Mouse (Mus musculus) erythroblast, adult 5-6 weeks (primary cell): ENCODE data around the gene Ndufs1. TPM values are rescaled to one million over a fixed set of nuclear protein-coding genes. Genes with fewer than 3 reads are reported as not detected.

Experiments
- ATAC-seq: replicated peaks from 2 replicates; pipeline ENCODE4 v1.8.0; 2016; ENCODE audit warnings: moderate number of reproducible peaks, mild to moderate bottlenecking, moderate TSS enrichment, inconsistent platforms; ENCODE audit not compliant: poor library complexity, low FRiP score, severe bottlenecking
- total RNA-seq, 2 experiments: library from RNA; stranded (forward) in 1 of 2; stranded (reverse) in 1 of 2; fragments of 150-400 nt in 1 of 2; fragments of 200-764, 138-1000 nt in 1 of 2; gene quantifications; 2 replicates each; pipeline versions ENCODE4 v1.2.3 to v1.2.4; 2015 to 2017; ENCODE audit warnings: low replicate concordance in 2 of 2

Ndufs1 gene
- total RNA-seq, 2 experiments from 2014 or later: 47.3 to 56.6 TPM

DNA sequence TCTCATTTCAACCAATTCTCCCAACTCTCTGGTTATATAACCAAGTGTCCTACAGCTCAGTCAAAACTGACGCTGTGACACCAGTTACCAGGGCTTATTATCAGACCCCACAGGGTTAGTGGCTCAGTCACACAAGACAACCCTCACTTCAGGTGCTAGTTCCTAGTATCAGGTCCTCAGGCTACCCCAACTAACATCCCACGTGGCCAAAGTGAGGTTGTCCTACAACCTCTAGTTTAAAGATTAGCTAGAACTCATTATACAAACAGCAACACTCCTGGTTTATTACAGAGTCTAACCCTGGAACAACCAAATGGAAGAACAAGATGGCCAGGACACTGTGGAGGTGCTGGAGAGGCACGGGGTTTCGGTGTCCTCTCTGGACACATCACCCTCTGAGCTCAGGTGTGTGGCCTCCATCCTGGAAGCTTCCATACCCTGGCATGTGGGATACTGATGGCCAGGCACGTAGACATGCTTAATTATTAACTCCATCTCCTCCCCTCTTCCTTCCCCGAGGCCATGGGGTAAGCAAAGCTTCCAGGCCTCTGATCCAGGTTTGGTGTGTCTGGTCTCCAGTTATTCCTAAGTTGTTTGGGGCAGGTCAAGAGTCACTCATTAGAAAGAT lies 52.7 kb downstream of the Ndufs1 start:
- ATAC-seq: no peak

DNA sequence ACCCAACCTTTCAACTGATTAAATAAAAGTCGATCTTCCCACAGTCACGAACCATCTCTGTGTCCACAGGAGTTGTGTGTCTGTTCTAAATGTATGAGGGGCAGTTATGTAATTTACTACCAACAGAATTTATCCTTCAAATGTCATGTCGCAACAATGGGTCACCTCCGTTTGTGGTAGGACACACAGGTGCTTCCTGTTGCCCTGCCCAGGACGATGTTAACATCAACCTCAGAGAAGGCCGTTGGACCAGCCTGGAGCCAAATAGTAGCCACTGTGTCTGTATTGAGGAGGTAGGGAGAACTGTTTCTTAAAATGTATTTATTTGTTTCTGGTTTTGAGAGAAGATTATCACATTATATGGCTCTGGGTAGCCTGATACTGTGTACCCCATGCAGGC lies 54.6 kb downstream of the Ndufs1 start:
- no peak for ATAC-seq

GRCm38 (mm10) chr1:63120382-63120781 lies 56.3 kb downstream of the Ndufs1 start:
- no peak for ATAC-seq

GRCm38 (mm10) chr1:63119675-63120074 lies 57.0 kb downstream of the Ndufs1 start:
- ATAC-seq: no peak

DNA sequence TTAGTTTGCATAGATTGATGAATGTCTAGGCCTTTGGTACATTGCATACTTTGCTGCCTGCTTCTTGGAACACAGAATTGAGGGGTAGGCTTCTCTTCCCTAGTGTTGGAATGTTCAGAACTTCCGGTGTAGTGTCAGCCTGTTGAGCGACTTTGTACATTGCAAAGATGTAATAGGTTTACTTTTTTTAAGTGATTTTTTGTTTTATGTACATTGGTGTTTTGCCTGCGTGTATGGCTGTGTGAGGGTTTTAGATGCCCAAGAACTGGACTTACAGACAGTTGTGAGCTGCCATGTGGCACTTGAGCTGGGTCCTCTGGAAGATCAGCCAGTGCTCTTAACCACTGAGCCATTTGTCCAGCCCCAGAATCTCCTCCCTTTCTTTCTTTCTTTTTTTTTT lies 61.1 kb downstream of the Ndufs1 start:
- no peak for ATAC-seq

DNA sequence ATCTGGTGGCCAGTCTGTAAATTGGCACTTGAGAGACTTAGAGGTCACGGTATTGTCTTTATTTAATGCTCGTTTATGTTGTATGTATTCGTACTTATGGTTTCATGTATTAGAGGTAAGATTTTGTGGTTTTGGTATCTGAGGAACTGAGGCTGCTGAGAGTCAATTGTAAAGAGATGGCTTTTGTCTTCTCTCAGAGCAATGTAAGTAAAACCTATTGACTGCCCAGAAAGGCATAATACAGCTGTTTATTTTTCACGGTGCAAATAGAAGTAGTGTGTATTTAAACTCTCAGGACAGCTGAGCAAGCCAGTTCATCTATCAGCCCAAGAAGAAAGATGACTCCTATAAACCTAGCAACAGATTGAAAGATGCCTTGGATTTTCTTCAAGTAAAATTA lies 61.5 kb downstream of the Ndufs1 start:
- ATAC-seq: no peak

DNA sequence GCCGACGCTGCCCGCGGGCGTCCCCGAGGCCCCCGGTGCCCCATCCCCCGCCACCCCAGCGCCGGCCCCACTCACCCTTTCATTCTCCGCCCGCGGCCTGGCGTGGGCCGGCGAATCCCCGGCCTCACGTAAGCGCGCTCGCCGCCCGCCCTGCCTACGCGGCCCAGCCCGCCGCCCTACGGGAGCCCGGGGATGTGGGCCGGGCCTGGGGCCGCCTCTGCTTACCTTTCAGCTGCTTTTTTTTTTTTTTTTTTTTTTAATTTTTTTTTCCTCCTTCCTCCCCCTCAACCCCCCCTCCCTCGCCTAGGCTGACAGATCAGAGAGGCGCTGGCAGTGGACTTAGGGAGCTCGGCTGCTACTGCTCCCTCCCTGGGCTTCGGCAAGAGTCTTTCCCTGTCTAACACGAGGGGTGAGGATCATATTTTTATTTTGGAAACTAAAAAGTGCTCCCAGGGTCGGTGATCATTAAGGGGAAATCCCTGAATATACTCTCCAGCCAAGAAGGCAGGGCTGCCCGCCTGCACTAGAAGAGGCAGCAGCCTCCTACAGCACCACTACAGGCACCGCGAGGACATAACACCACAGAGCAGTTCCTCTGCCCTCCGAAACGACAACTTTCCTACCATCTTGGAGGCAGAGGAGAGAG lies 62.4 kb downstream of the Ndufs1 start, which contains the start of gene Ino80d:
Ino80d (minus strand) TSS at position 532 of the 646 bp plus-strand sequence.
- peak; percentile 93 for ATAC-seq

GRCm38 (mm10) chr1:63113274-63114135 lies 63.1 kb downstream of the Ndufs1 start:
- ATAC-seq: 0 out of 2 replicates have a peak, but pooled peaks have one; percentile 21

DNA sequence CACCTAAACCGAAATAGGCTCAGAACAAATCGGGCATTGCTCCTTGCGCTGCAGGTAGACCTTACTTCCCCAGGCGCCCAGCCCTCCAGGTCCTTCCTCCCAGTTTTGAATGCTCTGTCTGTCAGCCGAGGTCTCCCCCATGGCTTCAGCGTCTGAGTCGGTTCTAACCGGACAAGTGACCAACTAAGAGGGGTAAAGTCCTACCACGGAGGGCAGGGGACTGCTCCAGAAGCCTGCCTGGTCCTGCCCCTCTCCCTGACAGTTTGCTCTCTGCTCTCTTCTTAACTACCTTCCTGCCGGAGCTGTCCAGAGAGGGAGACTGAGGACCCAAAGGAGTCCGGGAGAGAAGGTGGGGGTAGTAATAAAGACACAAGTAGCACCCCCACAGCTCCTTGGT lies 63.8 kb downstream of the Ndufs1 start:
- ATAC-seq: peak; percentile 54

DNA sequence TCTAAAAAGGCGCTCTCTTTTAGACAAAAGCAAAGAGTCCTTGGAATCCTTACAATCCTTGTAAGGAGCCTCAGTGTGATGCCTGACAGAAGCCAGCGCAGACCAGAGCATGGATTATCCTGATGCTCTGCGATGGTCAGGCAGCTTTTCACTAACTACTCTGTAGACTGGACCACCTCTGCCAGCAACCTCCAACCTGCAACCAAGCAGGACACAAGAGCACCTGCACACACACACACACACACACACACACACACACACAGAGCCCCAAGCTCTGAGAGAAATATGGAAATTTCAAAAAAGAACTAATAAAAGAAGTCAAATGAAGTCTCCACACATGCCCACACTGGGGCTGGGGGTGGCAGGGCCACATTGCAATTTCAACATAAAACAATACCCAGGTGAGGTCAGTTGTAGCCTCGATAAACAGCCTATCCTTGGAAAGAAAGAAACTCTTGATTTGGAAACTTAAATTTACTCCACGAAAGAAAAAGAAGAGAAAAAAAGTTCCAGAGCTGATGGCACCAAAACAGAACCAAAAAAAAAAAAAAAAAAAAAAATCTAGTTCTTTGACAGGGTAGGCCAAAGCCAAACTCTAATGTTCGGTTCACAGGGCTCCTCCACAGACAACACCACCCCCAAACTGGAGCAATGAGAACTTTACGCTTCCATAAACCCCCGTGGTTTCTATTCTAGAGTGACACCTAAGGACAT lies 64.3 kb downstream of the Ndufs1 start:
- no peak for ATAC-seq

DNA sequence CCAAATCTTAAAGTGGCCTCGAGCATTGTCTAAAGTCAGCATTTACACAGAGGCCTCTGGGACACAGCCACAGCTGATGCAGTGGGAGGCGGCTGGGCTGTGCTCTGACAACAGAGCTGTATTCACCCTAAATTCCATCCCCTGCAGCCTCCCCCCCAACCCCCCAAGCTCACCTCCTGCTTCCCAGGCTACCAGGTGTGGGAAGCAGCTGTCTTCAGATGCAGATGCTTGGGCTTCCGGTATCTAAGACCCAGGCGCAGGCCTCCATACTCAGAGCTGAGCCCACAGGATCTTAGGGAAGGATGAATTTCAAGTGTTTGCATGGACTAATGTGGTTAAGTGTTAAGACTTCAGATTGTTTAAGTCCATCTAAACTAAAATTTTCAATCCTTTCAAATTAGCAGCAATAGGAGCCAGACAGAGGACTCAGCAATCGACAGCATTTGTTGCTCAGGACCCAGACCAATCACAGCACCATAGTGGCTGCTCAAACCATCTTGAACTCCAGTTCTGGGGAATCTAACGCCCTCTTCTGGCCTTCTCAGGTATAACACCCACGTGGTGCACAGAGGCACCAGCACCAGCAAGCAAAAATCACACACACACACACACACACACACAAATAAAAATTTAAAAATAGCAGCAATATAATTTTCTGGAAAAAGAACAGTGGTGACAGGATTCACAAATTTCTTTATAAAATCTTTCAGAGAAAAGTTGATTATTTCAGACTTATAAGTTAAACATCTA lies 65.9 kb downstream of the Ndufs1 start:
- ATAC-seq: no peak

DNA sequence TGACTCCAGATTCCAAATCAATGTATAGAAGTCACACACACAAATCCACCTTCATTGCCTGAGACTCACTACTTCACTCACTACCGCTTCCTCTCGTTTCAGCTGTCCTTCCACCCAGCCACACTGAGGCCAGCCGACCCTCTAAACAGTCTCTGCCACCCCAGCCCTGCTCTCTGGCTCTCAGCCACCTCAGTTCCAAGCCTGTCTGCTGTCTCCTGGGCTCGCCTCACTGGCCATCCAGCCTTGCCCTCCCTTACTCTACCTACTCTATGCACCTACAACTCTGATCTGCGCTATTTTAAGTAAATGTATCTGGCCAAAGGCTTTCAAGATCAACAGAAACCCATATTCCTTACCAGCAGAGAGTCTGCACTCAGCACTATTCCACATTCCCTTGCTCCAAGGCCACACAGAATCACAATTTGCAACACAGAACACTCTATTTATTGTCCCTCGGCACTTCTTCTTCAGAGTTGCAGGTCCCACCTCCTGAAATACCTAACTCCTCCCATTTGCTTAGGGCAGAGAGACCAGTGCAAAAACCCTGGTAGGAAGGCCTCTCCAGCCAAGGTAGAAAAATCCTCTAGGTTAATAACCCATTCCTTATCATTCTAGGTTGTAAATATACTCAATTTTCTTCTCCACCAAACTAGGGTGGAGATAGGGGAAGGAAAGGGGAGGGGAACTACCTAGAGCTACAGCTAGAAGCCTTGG lies 68.9 kb downstream of the Ndufs1 start:
- 0 out of 2 replicates have a peak, but pooled peaks have one; percentile 23 for ATAC-seq

DNA sequence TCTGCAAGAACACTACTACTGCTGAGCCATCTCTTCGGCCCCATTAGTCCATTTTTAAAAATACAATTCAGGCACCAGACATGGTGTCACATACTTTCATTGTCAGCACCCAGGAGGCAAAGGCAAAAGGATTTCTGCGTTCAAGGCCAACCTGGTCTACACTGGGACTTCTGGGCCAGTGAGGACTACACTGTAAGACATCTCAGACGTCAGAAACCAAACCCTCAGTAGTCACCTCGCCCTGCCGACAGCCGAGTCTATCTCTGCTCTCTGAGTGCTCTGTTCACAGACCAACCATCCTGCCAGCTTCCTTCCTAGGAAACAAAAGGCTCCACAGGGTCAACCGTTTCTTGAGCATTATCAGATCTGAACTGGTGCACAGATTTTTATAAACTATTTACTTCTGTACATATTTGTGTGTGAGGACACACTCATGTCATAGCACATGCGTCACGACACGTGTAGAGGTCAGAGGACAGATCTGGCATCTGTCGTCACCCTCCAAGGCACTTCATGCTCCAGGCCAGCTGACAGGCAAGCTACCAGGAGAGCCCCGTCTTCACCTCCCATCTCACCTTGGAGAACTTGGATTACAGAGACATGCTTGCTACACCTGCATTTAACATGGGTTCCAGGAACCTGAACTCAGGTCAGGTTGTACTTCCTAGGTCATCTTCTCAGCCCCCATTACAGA lies 73.7 kb downstream of the Ndufs1 start:
- ATAC-seq: no peak

- ATAC-seq: no peak
These were observed 76.4 kb downstream of the Ndufs1 start for GRCm38 (mm10) chr1:63100196-63100595.

GRCm38 (mm10) chr1:63098831-63099230 lies 77.8 kb downstream of the Ndufs1 start:
- no peak for ATAC-seq

- ATAC-seq: no peak
These were observed 80.6 kb downstream of the Ndufs1 start for GRCm38 (mm10) chr1:63096071-63096470.
